ENCODE assay signal across 8 mouse cellular contexts in genomic region chr2:32966689-32967631, GRCm38 (mm10). TPM values are rescaled to one million over a fixed set of nuclear protein-coding genes. Genes with fewer than 3 reads are reported as not detected.
DNase-seq lines count a peak whose midpoint lies in the region; ATAC-seq lines count a peak whose summit lies in the region.

No protein-coding gene starts in this region.

- peak; percentile 82 to 85 for DNase-seq in adrenal gland, adult 18-20 months (ENCODE audit: low spot score in 2 of 2)
- peak; percentile 95 for DNase-seq in embryo, embryonic 10 days (ENCODE audit: low spot score)
- DNase-seq in gastrocnemius, adult 8-10 months (ENCODE audit: low spot score in 2 of 2): peak; percentile 75 to 85
- DNase-seq in induced T-regulatory cell, adult 2 months (ENCODE audit: low read depth): peak; percentile 88
- peak; percentile 89 to 91 for DNase-seq in left cerebral cortex, postnatal 14 days (ENCODE audit: low spot score in 2 of 2)
- DNase-seq in right cerebral cortex, postnatal 14 days: peak; percentile 86
- DNase-seq in urinary bladder, postnatal 4 days (ENCODE audit: low spot score in 2 of 2): peak; percentile 77 to 84

- intact Hi-C loops in left cerebral cortex, postnatal 14 days (cut with DNase I): no loop called here

- ATAC-seq in megakaryocyte-erythroid progenitor cell, adult 5-6 weeks (replicated peaks; ENCODE audit: low FRiP score, low TSS enrichment, poor library complexity, severe bottlenecking): peak; percentile 68

RNA-seq across cellular contexts. Expression of gene Lrsam1, which starts 5.5 kb away (rescaled TPM):
- total RNA-seq in adrenal gland, adult 18-20 months (2021): 10 to 100 TPM; 16.6 to 23.4 TPM
- 10 to 100 TPM; 10.1 to 14.6 (median 11.8) TPM for total RNA-seq in gastrocnemius, adult 8-10 months (2022)
- 10 to 100 TPM; 31.1 to 40.6 TPM for total RNA-seq in left cerebral cortex, postnatal 14 days (2021)
- 5.1 and 12.6 TPM in 2 replicates for total RNA-seq in megakaryocyte-erythroid progenitor cell, adult 5-6 weeks (2014; fragmentation: Nextera tagmentation)
- total RNA-seq in megakaryocyte-erythroid progenitor cell, adult 5-6 weeks (2017): 6.3 and 7.9 TPM in 2 replicates

RNA-seq across cellular contexts. Expression of gene Rpl12, which starts 5.6 kb away (rescaled TPM):
- 100 to 1,000 TPM; 162 to 167 TPM for total RNA-seq in adrenal gland, adult 18-20 months (2021)
- 100 to 1,000 TPM in 2 of 4 experiments, 10 to 100 TPM in 2; 77.4 to 121 (median 96.8) TPM for total RNA-seq in gastrocnemius, adult 8-10 months (2022)
- total RNA-seq in left cerebral cortex, postnatal 14 days (2021): 100 to 1,000 TPM; 117 to 120 TPM
- total RNA-seq in megakaryocyte-erythroid progenitor cell, adult 5-6 weeks (2014; fragmentation: Nextera tagmentation): 3,260 and 3,361 TPM in 2 replicates
- total RNA-seq in megakaryocyte-erythroid progenitor cell, adult 5-6 weeks (2017): 3,030 and 3,103 TPM in 2 replicates

RNA-seq across cellular contexts. Expression of gene Slc2a8, which starts 14.9 kb away (rescaled TPM):
- total RNA-seq in adrenal gland, adult 18-20 months (2021): 10 to 100 TPM; 15.7 to 17.2 TPM
- total RNA-seq in gastrocnemius, adult 8-10 months (2022): 10 to 100 TPM in 3 of 4 experiments, 1 to 10 TPM in 1; 9.6 to 12.7 (median 10.2) TPM
- total RNA-seq in left cerebral cortex, postnatal 14 days (2021): 10 to 100 TPM; 25.0 to 27.4 TPM
- 15.5 and 27.2 TPM in 2 replicates for total RNA-seq in megakaryocyte-erythroid progenitor cell, adult 5-6 weeks (2014; fragmentation: Nextera tagmentation)
- total RNA-seq in megakaryocyte-erythroid progenitor cell, adult 5-6 weeks (2017): 3.4 and 4.8 TPM in 2 replicates

Comparison
In these comparisons a context has a peak if more than half of its experiments do, and no peak if none do; other contexts are left out.
1. Peak in every context shown above with its lines: DNase-seq and ATAC-seq.
2. RNA of gene Rpl12, which starts 5.6 kb away (total RNA-seq): 3,030 to 3,361 TPM in megakaryocyte-erythroid progenitor cell, adult 5-6 weeks; 162 to 167 TPM in adrenal gland, adult 18-20 months, 117 to 120 TPM in left cerebral cortex, postnatal 14 days and 77.4 to 121 TPM in gastrocnemius, adult 8-10 months; every median in the first group is over 10 times any median in the second.